Mouse (Mus musculus): Measurements from ENCODE around the gene Syde2.
"Not testable (repeated sequence)": the region's sequence is repeated elsewhere in the genome, so short reads cannot be mapped to it uniquely, and the experiment has no call there.

DNA sequence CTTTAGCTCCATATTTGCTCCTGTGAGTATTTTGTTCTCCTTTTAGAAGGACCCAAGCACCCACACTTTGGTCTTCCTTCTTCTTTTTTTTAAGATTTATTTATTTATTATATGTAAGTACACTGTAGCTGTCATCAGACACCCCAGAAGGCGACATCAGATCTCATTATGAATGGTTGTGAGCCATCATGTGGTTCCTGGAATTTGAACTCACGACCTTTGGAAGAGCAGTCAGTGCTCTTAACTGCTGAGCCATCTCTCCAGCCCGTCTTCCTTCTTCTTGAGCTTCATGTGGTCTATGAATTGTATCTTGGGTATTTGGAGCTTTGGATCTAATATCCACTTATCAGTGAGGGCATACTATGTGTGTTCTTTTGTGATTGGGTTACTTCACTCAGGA is 22.1 kb upstream of the Syde2 start:
- not testable (repeated sequence) for TF ChIP-seq POLR2A (IDR thresholded peaks at IDR 0.05; ENCODE audit: insufficient read depth, low read depth, low read length); CTCF (IDR thresholded peaks at IDR 0.05); EP300 (IDR thresholded peaks at IDR 0.05; ENCODE audit: insufficient read depth, low read depth, low read length)
